Mouse (Mus musculus) spleen, embryonic (tissue): ENCODE data around the gene Sv2b.
"Not testable (repeated sequence)": the region's sequence is repeated elsewhere in the genome, so short reads cannot be mapped to it uniquely, and the experiment has no call there.

Experiments
- CTCF ChIA-PET: fragments of 350-600 bp; sonication (Branson Sonifier 250); formaldehyde crosslinking; loops from one replicate; lab custom pipeline; 2022; lab: Charles Lee

Gene Sv2b

DNA sequence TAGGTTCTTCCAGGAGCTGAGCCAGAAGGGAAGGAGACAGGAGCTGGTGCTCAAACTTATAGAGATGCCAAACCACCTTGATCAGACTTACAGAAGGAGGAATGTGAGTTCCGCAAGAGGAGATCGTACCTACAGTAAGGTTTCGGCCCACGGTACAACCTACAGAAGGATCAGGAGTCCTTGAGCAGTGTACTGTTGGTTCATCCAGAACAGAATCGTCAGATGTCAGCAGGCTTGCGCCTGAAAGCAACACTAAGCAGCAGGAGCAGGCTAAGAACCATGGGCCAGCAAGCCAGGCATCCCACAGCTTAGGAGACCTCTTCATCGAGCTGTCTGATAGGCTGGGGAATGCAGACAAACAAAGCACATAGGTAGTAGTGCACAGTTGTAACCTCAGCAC is 92.9 kb downstream of the Sv2b start:
- CTCF ChIA-PET, result no interaction called here

DNA sequence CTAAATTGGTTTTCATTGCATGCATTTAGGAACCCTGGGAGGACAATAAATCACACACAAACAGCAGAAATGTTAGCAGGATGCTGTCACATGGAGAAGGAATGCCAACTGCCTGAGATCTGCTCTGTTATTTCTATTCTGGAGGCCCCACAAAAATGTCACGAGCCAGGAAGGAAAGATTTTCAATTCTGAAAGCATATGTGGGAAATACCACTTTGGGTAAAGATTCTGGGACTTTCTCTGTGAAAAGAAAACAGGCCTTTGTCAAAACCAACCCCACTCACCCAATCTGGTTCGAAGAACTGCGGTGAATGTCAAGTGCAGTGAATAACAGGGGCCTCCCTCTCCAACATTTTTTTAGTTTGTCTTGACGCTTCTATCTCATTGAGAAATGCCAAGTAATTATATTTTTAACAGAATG is 99.8 kb downstream of the Sv2b start:
- CTCF ChIA-PET, result no interaction called here

DNA sequence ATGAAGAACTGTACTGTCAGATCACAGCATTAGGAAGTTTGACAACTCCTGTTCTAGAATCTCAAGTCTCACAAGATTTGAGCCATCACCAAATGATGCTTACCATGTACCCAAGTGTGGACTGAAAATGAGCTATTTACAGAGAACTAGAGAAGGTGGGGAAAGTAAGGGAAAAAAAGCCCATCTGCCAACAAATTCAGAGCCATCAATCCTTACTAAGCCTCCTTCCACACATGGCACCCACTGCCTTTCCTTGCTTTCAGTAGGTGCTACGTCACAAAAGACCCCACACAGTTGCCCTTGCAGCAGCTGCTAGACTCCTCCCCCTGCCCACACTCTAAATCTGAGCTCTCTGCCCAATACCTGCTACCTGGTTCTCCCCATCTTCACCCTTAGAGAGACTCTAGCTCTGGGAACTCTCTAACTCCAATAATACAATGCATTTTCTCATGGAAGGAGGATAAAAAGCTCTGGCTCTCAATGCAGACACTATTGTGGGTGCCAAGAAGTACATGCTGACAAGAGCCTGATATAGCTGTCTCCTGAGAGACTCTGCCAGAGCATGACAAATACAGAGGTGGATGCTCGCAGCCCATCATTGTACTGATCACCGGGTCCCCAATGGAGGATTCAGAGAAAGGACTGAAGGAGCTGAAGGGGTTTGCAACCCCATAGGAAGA is 101.0 kb downstream of the Sv2b start:
- CTCF ChIA-PET, result interaction anchor here (0.6 kb wide), 1 partner anchor 18 kb away, joined by 3 read pairs; no protein-coding TSS in a partner anchor

DNA sequence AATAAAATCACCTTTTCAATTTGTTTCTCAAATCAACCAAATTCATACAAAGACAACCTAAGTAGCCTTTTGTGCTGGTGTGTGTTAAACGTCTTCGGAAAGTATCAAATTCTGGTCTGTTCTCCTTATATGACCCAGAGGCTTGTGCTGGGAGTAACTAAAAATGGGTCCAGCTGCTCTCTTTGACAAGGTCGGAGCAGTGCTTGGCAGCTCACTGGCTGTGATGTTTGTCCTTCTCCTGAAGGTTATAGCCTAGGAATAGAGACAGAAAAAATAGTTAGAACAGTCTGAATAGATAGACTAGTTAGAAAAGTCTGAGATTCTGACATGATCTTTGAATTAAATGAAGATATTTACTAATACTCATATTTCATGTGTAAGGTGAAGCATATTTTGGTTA is 102.4 kb downstream of the Sv2b start:
- CTCF ChIA-PET, result no interaction called here

DNA sequence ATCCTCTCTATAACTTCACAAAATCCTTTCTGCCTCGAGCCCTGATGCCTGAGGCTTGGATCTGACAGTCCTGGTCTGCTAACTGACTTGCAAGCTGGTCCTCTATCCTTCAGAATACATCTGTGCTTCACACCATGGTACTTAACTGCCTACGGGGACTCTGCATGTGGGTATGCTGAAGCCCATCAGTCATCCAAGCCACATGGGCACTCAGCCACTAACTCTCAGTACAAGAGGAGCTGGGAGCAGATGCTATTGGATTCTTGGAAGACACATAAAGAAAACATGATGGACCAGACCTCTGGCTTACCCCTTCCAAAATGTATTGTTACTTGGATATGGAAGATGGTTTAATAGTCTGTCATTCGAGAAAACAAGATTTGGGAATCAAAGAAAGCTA is 103.7 kb downstream of the Sv2b start:
- CTCF ChIA-PET, result no interaction called here

DNA sequence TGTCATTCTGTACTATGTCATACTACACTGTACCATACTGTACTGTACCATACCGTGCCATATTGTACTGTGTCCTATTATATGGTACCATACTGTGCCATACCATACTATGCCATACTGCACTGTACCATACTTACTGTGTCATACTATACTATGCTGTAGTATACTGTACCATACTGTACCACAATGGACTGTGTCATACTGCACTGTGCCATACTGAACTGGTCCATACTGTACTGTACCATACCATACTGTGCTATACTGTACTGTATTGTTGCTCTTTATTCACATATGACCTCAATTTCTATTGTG is 114.2 kb downstream of the Sv2b start:
- CTCF ChIA-PET, result not testable (repeated sequence)

DNA sequence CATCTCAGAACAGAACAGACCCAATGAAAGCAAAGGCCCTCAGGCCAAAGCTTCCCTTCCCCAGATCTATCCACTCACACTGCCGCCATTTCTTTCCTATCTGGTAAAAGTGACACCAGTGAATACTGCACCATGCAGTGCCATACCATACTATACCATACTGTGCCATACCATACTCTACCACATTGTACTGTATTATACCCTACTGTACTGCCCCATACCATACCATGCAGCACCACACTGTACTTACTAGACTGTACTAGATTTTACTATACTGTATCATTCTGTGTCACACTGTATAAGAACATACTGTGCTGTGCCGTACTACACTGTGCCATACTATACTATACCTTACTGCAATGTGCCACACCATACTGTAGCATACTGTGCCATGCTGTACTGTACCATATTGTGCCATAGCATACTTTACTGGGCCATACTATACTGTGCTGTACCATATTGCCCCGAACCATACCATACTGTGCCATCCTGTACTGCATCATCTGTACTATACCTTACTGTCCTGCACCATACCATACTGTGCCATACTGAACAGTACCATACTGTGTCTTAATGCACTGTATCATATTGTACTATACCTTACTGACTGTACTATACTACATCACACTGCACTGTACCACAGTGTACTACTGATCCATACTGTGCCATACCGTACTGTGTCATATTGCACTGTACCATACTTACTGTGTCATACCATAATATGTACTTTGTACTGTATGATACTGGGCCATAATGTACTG is 114.7 kb downstream of the Sv2b start:
- CTCF ChIA-PET, result no interaction called here

DNA sequence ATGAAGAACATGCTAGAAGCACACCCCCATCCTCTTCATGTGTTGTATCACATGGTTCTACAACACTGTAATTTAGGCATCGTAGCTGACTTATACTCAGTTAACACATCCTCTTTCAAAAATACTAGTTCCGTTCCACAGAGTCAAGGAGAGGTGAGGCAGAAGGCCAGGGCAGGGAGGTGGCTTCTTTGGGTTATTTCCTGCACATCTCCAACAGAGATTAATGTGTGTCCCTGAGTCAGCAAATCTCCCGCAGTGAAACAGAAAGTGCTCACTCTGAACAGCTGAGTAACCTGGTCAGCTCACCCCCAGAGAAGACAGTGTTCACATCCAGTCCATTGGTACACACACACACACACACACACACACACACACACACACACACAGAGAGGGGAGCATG is 118.9 kb downstream of the Sv2b start:
- CTCF ChIA-PET, result no interaction called here

DNA sequence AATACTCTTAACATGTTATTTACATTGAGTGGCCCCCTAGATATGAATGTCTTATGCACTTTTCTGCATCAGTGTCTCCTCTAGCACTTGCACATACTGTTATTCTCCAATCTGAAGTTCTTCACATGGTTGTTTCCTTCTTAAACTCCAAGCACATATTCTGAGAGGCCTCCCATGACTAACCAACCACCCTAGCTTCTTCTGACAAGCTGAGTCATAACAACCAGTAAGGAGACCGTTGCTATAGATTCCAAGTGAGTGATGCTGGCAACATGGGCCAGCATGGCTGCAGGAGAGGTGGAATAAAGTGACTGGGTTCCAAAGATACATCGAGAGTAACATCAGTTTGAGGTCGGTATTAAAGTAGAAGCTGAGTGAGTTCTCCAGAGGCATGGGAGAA is 134.0 kb downstream of the Sv2b start:
- CTCF ChIA-PET, result no interaction called here

DNA sequence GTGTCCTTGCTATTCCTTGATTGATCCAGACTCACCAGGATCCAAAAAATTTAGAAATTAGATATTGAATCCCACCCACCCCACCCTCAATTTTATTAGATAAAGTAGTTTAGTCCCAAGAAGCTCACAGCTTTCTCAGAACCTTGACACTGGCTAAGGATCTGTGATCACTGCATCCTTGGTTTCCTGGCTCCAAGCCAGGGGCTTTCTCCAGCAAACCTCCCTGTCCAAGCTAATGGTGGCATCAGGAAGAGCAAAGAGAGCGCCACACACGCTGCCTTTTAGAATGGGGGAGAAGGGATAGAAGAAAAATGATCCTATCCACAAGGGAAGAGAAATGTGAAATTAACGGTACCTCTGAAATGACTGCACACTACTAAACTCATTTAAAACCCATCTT is 141.6 kb downstream of the Sv2b start:
- CTCF ChIA-PET, result no interaction called here

DNA sequence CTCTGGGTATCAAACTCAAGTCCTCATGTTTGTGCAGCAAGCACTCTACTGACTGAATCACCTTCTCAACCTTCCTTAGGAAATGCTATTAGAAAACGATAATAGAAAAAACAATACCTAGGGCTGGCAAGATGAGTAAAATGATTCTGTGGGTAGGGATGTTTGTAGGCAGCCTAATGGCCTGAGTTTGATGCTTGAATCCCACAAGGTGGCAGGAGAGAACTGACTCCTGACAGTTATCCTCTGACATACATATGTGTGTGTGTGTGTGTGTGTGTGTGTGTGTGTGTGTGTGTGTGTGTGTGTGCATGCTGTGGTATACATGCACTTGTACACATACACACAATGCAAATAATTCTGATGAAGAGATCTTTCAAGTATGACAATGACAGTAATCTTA is 161.9 kb downstream of the Sv2b start:
- CTCF ChIA-PET, result no interaction called here

DNA sequence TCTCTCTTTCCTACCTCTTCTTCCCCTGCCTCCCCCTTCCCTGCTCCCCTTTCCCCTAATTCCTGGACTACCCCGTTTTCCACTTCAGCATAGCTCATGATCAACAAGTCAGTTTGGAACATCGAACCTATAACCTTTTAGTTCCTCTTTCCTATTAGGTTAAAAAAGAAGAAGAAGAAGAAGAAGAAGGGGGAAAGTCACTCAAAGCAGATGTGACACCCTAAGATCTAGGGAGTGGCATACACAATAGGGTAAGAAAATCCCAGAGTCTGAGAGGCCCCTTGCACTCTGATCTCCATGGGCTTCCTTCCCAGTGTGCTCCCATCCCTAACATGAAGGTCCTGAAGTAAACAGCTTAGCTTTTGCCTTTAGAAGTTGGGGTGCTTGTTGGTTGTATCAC is 166.3 kb downstream of the Sv2b start:
- CTCF ChIA-PET, result no interaction called here

DNA sequence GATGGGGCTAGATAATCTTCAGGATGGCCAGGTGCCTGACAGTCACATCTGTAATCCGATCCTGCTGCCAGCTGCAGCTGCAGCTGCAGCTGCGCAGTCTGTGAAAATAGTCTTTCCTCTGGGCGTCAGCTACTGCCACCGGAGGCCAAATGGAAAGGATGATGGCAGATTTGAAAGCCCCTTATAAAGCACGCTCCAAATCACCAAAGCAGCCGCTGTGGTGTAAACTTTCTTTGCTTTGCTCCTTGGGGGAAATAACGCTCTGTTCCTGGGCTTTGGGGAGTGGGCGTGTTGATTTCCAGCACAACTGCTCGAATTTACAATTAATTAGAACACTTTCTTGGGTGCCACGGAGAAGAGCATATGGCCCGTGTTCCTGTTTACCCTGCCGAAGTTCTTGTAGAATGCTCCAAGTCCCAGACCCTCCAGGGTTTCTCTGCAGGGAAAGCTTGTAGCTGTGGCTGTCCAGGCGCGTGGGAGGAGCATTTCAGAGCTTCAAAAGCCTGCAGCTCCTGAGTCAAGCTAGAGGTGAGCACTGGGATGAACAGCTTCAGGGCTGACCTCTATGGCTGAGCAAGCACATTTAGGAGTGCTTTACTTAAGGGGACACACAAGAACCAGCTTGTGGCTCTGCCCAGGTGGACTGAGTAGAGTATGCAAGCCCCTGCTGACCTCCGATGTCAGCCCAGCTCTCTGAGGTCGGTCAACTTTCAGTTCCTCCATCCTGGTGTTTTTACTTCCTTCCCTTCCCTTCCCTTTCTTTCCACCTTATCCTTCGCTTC is 167.0 kb downstream of the Sv2b start:
- CTCF ChIA-PET, result no interaction called here

DNA sequence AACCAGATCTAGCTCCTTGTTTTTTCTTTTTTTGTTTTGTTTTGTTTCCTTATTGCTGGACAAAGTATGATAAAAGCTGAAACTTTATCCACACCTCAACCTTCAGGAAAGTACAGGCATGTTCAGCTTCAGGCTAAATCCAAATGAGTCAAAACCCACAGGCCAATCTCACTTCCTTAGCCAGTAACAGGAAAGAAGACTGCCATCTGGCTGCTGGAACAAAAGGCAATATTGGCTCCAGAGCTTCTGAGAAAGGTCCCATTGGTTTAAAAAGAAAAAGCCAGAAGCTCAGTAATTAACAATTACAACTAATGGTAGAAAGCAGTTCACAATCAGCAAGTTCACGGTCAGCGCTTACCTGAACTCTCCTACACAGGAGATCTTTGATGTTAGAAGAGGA is 169.8 kb downstream of the Sv2b start:
- CTCF ChIA-PET, result interaction anchor here (0.7 kb wide), 1 partner anchor 718 kb away, joined by 12 read pairs; no protein-coding TSS in a partner anchor

DNA sequence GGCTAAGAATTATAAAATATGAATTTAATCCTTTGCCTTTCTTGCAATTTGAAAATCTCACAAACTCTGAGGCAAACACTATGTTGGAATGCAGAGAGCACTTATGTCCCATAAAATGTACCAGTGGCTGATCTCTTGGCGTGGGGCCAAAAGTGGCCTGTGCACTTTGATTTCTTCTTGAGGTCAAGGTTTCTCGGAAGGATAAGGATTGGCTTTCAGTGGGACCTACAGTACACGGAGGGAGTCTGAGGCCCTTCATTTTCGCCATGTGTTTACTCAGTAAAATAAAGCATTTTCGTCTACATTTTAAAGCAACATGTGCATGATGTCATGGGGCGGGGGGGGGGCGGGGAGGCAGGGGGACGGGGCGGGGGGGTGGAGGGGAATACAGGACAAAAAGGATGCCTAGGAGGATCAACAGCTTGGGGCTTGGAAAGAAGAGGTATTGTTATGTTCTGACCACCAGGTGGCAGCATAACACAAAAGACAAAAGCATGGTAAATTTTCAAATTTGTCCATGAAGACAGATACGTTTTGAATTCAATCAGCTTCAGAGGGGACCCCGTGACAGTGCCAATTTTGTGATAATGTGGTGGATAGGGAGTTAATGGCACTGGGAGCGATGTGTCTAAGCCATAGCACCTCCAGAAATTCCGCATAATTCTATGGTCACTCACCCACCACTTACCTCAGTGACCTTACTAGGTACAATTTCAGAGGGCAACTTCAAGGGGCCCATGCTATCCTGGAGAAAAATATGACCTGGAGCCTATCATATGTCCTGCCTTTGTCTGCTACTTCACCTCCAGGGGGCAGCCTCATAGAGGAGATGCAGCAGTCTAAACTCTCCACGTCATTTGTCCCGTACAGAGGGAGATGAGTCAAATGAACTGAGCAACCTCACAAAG is 174.1 kb downstream of the Sv2b start:
- CTCF ChIA-PET, result interaction anchor here (3.0 kb wide), 1 partner anchor 231 kb away, joined by 11 read pairs; no protein-coding TSS in a partner anchor

DNA sequence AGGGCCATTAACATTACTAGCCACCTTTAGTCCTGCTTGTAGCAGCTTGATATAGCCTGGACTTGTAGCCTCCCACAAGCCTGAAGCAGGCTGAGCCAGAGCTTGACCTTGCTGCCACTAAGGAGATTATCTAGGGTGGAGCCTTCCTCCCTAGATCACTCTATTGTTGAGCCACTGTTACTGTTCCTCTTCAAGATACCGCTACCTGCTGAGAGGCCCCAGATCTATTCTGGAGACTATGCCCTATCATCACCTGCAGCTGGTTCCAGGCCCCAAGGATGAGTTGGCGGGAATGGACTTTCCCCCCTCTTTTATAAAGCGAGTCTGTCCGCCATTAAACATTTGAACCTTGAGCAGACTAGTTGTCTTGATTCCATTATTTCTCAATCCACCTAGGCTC is 181.0 kb downstream of the Sv2b start:
- CTCF ChIA-PET, result no interaction called here

DNA sequence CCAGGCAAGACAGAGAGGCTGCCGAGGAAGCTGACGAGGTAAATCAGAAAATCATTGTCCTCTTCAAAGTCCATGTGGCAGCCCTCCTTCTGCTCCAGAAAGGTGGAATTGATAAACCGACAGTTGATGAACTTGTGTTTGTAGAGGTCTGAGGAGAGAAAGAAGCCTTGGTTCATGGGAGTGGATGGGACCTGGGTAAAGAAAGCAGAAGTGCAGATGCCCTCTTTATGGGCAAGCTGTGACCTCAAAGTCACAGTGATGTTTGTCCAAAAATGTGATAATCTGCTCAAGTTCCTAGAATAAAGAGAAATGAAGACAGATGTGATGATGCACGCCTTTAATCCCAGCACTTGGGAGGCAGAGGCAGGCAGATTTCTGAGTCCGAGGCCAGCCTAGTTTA is 185.0 kb downstream of the Sv2b start:
- CTCF ChIA-PET, result no interaction called here

DNA sequence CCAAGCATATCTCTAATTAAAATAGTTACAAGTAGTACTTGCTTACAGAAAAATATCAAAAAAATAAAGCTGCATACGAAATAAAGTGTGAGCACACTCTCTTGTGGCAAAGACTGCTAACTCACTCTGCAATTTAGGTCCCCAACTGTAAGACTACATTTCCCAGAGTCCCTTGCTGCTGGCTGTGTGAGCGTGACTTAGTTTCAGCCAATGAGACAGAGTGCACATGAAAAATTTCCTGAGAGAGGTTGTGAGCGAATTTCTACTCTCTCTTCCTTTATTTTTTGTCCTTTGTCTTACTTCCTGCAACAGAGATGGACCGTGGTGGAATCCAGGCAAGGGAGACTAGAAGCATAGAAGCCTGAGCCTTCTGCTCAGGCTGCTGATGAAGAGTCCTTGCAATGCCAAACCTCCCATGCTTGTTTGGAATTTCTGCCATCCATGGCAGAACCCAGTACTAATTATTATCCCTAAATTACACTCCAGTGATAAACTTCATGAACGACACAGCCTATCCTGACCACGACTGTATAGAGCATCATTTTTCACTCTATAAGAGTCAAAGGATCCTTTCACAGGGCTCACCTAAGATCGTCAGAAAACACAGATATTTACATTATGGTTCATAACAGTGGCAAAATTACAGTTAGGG is 190.9 kb downstream of the Sv2b start:
- CTCF ChIA-PET, result no interaction called here

DNA sequence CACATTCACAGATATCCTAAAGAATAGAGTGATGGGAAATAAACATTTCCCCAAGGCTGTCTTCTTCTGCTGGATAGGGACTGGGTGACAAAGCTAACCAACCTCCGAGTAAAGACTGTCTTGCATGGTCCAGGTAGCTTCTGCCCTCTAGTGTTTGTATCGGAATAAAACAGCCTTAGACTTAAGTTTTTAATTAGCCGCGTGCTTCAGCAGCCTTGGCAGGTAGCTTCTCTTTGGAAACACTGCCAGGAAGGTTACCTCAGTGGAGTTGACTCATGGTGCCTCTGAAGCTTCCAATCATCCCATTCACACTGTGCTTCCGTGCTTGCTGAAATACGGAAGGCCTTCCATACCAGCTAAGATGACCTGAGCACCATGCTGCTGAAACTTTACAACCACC is 198.4 kb downstream of the Sv2b start:
- CTCF ChIA-PET, result interaction anchor here (0.5 kb wide), 1 partner anchor 99 kb away, joined by 3 read pairs; no protein-coding TSS in a partner anchor

DNA sequence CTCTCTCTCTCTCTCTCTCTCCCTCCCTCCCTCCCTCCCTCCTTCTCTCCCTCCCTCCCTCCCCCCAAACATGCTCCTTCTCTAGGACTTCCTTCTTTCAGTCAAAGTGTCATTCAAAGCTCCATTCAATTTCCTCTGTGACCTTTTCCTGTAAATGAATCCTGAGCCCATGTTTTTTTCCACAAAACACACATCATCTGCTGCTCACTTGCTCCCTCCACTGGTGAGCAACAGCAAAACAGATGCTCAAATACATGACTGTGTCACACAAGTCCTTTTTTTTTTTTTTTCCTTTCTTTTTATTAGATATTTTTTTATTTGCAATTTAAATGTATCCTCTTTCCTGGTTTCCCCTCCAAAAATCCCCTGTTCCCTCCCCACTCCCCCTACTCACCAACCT is 201.6 kb downstream of the Sv2b start:
- CTCF ChIA-PET, result no interaction called here

DNA sequence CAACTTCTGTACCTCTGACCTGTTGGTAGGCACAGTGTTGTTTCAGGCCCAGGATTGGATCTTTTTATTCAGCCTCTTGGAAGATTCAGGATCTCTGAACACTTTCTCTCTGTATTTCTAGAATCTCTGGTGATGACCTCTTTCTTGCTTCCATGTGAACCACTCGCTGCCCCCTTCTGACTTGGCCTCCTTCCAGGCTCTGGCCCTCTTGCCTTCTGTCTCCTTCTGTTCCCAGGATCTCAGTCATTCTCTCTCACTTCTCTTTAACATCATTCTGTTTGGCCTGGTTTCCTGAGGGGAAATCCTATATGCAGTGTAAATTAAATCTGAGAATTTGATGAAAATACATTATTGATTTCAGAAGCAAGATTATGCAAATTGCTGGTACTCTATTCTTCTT is 205.2 kb downstream of the Sv2b start:
- CTCF ChIA-PET, result no interaction called here
